Mouse (Mus musculus): Measurements from ENCODE around the gene Tpd52l2. TPM values are rescaled to one million over a fixed set of nuclear protein-coding genes. Genes with fewer than 3 reads are reported as not detected.

Tpd52l2 gene
- polyA plus RNA-seq, 1 experiment from 2014 or later, result 165 TPM

- no peak overlapping the region for H3K27ac ChIP-seq
- ATAC-seq (ENCODE audit: insufficient number of reproducible peaks, insufficient read depth, low FRiP score, low TSS enrichment, low read depth), result no peak
- WGBS, result 61% methylated on average over 1 of the region's 1 CpGs
- H3K9me3 ChIP-seq, result no peaks in the 10 kb centered on the region
- H3K9ac ChIP-seq (replicated peaks), result no peak overlapping the region
- no peaks in the 10 kb centered on the region for H3K4me1 ChIP-seq (replicated peaks)
- no peaks in the 10 kb centered on the region for H3K27me3 ChIP-seq
- no peak overlapping the region for H3K4me3 ChIP-seq (replicated peaks)
- H3K36me3 ChIP-seq, result peaks cover 72% of the 10 kb centered on the region
- no peak overlapping the region for H3K4me2 ChIP-seq
These were observed 51.3 kb downstream of the Tpd52l2 start for GRCm38 (mm10) chr2:181548227-181548626.

DNA sequence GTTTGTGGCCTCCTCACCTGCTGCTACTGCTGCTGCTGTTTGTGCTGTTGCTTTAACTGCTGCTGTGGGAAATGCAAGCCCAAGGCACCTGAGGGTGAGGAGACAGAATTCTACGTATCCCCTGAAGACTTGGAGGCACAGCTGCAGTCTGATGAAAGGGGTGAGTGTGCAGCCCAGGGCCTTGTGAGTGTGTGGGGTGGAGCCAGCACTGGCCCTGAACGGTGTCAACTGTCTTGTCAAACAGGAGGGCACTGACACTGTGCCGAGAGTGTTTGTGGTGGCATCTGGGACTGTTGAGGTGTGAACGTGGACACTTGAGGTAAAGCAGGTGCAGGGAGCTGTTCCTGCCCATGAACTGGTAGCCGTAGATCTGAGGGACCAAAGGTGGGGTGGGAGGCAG, 51.7 kb downstream of the Tpd52l2 start:
- no peak overlapping the region for H3K27ac ChIP-seq
- H3K9ac ChIP-seq (replicated peaks), result no peak overlapping the region
- H3K9me3 ChIP-seq, result no peaks in the 10 kb centered on the region
- ATAC-seq (ENCODE audit: insufficient number of reproducible peaks, insufficient read depth, low FRiP score, low TSS enrichment, low read depth), result no peak
- H3K4me1 ChIP-seq (replicated peaks), result no peaks in the 10 kb centered on the region
- no peak overlapping the region for H3K4me3 ChIP-seq (replicated peaks)
- H3K4me2 ChIP-seq, result no peak overlapping the region
- peaks cover 77% of the 10 kb centered on the region for H3K36me3 ChIP-seq
- no peaks in the 10 kb centered on the region for H3K27me3 ChIP-seq
- 95% methylated on average over 5 of the region's 5 CpGs for WGBS

DNA sequence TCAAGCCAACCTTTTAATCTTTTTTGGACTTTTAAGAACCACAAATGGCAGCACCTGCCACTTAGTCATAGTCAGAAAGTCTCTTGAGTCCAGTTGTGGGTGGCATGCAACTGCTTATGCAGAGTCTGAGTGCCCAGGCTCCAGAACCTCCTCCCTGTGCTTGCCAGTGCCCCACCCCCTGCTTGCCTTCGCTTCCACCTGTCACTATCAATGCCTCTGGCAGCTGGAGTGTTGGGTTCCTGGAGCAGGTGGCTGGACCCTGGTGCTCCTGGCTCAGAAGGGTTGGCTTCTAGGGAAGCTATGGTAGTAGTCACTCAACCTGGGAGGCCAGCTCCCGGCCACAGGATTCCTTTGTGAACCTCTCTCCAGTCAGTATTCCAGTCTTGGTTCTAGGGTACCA, 53.3 kb downstream of the Tpd52l2 start:
- no peaks in the 10 kb centered on the region for H3K9me3 ChIP-seq
- no peak overlapping the region for H3K4me3 ChIP-seq (replicated peaks)
- no peak overlapping the region for H3K9ac ChIP-seq (replicated peaks)
- H3K27me3 ChIP-seq, result no peaks in the 10 kb centered on the region
- WGBS, result 94% methylated on average over 2 of the region's 2 CpGs
- no peak overlapping the region for H3K4me2 ChIP-seq
- no peaks in the 10 kb centered on the region for H3K4me1 ChIP-seq (replicated peaks)
- no peak for ATAC-seq (ENCODE audit: insufficient number of reproducible peaks, insufficient read depth, low FRiP score, low TSS enrichment, low read depth)
- H3K36me3 ChIP-seq, result peaks cover 87% of the 10 kb centered on the region
- no peak overlapping the region for H3K27ac ChIP-seq

- no peak overlapping the region for H3K27ac ChIP-seq
- no peaks in the 10 kb centered on the region for H3K4me1 ChIP-seq (replicated peaks)
- H3K27me3 ChIP-seq, result no peaks in the 10 kb centered on the region
- no peak overlapping the region for H3K9ac ChIP-seq (replicated peaks)
- H3K36me3 ChIP-seq, result peaks cover 60% of the 10 kb centered on the region
- no peaks in the 10 kb centered on the region for H3K9me3 ChIP-seq
- H3K4me3 ChIP-seq (replicated peaks), result no peak overlapping the region
- no peak overlapping the region for H3K4me2 ChIP-seq
- ATAC-seq (ENCODE audit: insufficient number of reproducible peaks, insufficient read depth, low FRiP score, low TSS enrichment, low read depth), result no peak
These were observed 56.8 kb downstream of the Tpd52l2 start for GRCm38 (mm10) chr2:181553772-181554171.

GRCm38 (mm10) chr2:181567338-181567737, 70.4 kb downstream of the Tpd52l2 start:
- H3K27ac ChIP-seq, result no peak overlapping the region
- H3K9ac ChIP-seq (replicated peaks), result no peak overlapping the region
- peaks cover 4% of the 10 kb centered on the region; the same call in 1 of the 2 replicates for H3K36me3 ChIP-seq
- 85% methylated on average over 3 of the region's 3 CpGs for WGBS
- no peaks in the 10 kb centered on the region for H3K4me1 ChIP-seq (replicated peaks)
- no peak overlapping the region for H3K4me2 ChIP-seq
- no peaks in the 10 kb centered on the region for H3K9me3 ChIP-seq
- no peaks in the 10 kb centered on the region for H3K27me3 ChIP-seq
- no peak for ATAC-seq (ENCODE audit: insufficient number of reproducible peaks, insufficient read depth, low FRiP score, low TSS enrichment, low read depth)
- H3K4me3 ChIP-seq (replicated peaks), result no peak overlapping the region

Other genes starting within 250 kb of the Tpd52l2 start
- gene Gmeb2, start 209.1 kb upstream of the Tpd52l2 start, polyA plus RNA-seq (2016; fragmentation: Nextera tagmentation; extraction: Ambion mirVana), result 21.0 and 22.5 TPM in 2 replicates
- gene Stmn3, start 182.6 kb upstream of the Tpd52l2 start, polyA plus RNA-seq (2016; fragmentation: Nextera tagmentation; extraction: Ambion mirVana), result 0.56 and 5.2 TPM in 2 replicates
- gene Rtel1, start 177.4 kb upstream of the Tpd52l2 start, polyA plus RNA-seq (2016; fragmentation: Nextera tagmentation; extraction: Ambion mirVana), result 58.8 and 69.9 TPM in 2 replicates
- gene Zgpat, start 132.2 kb upstream of the Tpd52l2 start, polyA plus RNA-seq (2016; fragmentation: Nextera tagmentation; extraction: Ambion mirVana), result 54.9 and 59.4 TPM in 2 replicates
- gene Arfrp1, start 131.7 kb upstream of the Tpd52l2 start, polyA plus RNA-seq (2016; fragmentation: Nextera tagmentation; extraction: Ambion mirVana), result 77.1 and 79.5 TPM in 2 replicates
- 29.9 and 35.2 TPM in 2 replicates for gene Lime1, start 117.1 kb upstream of the Tpd52l2 start, polyA plus RNA-seq (2016; fragmentation: Nextera tagmentation; extraction: Ambion mirVana)
- 8.3 and 9.1 TPM in 2 replicates for gene Zbtb46, start 37.7 kb upstream of the Tpd52l2 start, polyA plus RNA-seq (2016; fragmentation: Nextera tagmentation; extraction: Ambion mirVana)
- not detected in 2 replicates for gene Abhd16b, start 3.9 kb upstream of the Tpd52l2 start, polyA plus RNA-seq (2016; fragmentation: Nextera tagmentation; extraction: Ambion mirVana)
- gene Dnajc5, start 23.3 kb downstream of the Tpd52l2 start, polyA plus RNA-seq (2016; fragmentation: Nextera tagmentation; extraction: Ambion mirVana), result 90.6 and 91.0 TPM in 2 replicates
- gene Uckl1, start 87.8 kb downstream of the Tpd52l2 start, polyA plus RNA-seq (2016; fragmentation: Nextera tagmentation; extraction: Ambion mirVana), result 37.9 and 47.6 TPM in 2 replicates
- gene Prpf6, start 94.7 kb downstream of the Tpd52l2 start, polyA plus RNA-seq (2016; fragmentation: Nextera tagmentation; extraction: Ambion mirVana), result 78.0 and 79.3 TPM in 2 replicates
- gene Zfp512b, start 95.7 kb downstream of the Tpd52l2 start, polyA plus RNA-seq (2016; fragmentation: Nextera tagmentation; extraction: Ambion mirVana), result 63.5 and 69.0 TPM in 2 replicates
- 11.6 and 13.0 TPM in 2 replicates for gene Samd10, start 102.1 kb downstream of the Tpd52l2 start, polyA plus RNA-seq (2016; fragmentation: Nextera tagmentation; extraction: Ambion mirVana)
- 0.29 and 0.58 TPM in 2 replicates for gene Gm29797, start 159.9 kb downstream of the Tpd52l2 start, polyA plus RNA-seq (2016; fragmentation: Nextera tagmentation; extraction: Ambion mirVana)
- gene Sox18, start 174.5 kb downstream of the Tpd52l2 start, polyA plus RNA-seq (2016; fragmentation: Nextera tagmentation; extraction: Ambion mirVana), result 22.4 and 23.4 TPM in 2 replicates
- 31.6 and 33.3 TPM in 2 replicates for gene Tcea2, start 183.2 kb downstream of the Tpd52l2 start, polyA plus RNA-seq (2016; fragmentation: Nextera tagmentation; extraction: Ambion mirVana)
- 71.0 and 88.8 TPM in 2 replicates for gene Rgs19, start 196.8 kb downstream of the Tpd52l2 start, polyA plus RNA-seq (2016; fragmentation: Nextera tagmentation; extraction: Ambion mirVana)
- gene Lkaaear1, start 201.3 kb downstream of the Tpd52l2 start, polyA plus RNA-seq (2016; fragmentation: Nextera tagmentation; extraction: Ambion mirVana), result not detected in 2 replicates
- gene Oprl1, start 217.9 kb downstream of the Tpd52l2 start, polyA plus RNA-seq (2016; fragmentation: Nextera tagmentation; extraction: Ambion mirVana), result 0.90 and 1.2 TPM in 2 replicates

Data from limb, embryonic 12.5 days (tissue).